Mouse (Mus musculus) C2C12 (cell line): Measurements from ENCODE around the gene Mybpc3.

Experiments used
- CEBPB ChIP-seq: IDR thresholded peaks from one replicate; pipeline ENCODE4 v1.6.1; 2011; ENCODE audit warnings: low read depth, mild to moderate bottlenecking, control low read depth, moderate library complexity
- CTCF ChIP-seq: IDR thresholded peaks from one replicate; pipeline ENCODE4 v1.5.1; 2011; ENCODE audit not compliant: control insufficient read depth, insufficient read depth, insufficient read length
- FOSL1 ChIP-seq: IDR thresholded peaks from one replicate; pipeline ENCODE4 v1.8.0; 2011; ENCODE audit warnings: mild to moderate bottlenecking, low read length; ENCODE audit not compliant: poor library complexity, insufficient read depth, severe bottlenecking
- MAX ChIP-seq: IDR thresholded peaks from one replicate; pipeline ENCODE4 v1.6.1; 2011; ENCODE audit warnings: mild to moderate bottlenecking, control low read depth
- MYOD1 ChIP-seq: IDR thresholded peaks from one replicate; pipeline ENCODE4 v1.6.1; 2011; ENCODE audit warnings: low read depth; ENCODE audit not compliant: control insufficient read depth, insufficient read length
- USF1 ChIP-seq: IDR thresholded peaks from one replicate; pipeline ENCODE4 v1.6.1; 2011; ENCODE audit warnings: low read depth, mild to moderate bottlenecking, control low read depth, moderate library complexity

- TF ChIP-seq CTCF (no peak), FOSL1 (no peak), USF1 (no peak), MAX (no peak), CEBPB (no peak), MYOD1 (no peak)
Measured at GRCm38 (mm10) chr2:91069306-91070000, 48.5 kb upstream of the Mybpc3 start.
